Mouse (Mus musculus) adrenal gland, adult 8-10 months (tissue): ENCODE measurements around the gene Aldh2. TPM values are rescaled to one million over a fixed set of nuclear protein-coding genes. Genes with fewer than 3 reads are reported as not detected.
"Not testable (repeated sequence)": the region's sequence is repeated elsewhere in the genome, so short reads cannot be mapped to it uniquely, and the experiment has no call there.

Experiments used
- DNase-seq: peaks from one replicate; pipeline ENCODE4 v3.0.0; 2022
- total RNA-seq, 4 experiments: library from RNA; stranded (reverse); gene quantifications; 2 replicates each; pipeline ENCODE4 v1.2.4; 2022

The Aldh2 gene
- 1,000 to 10,000 TPM in 2 of 4 experiments, 100 to 1,000 TPM in 2; 881 to 2,723 (median 1,517) TPM for total RNA-seq

GRCm38 (mm10) chr5:121593451-121594401, at the start of gene Aldh2:
Gene Aldh2 (minus strand): TSS chr5:121593824.
- peak; percentile 87 for DNase-seq

GRCm38 (mm10) chr5:121639601-121640000, 46.0 kb upstream of the Aldh2 start:
- no peak for DNase-seq

GRCm38 (mm10) chr5:121637296-121637695, 43.7 kb upstream of the Aldh2 start:
- DNase-seq = no peak

GRCm38 (mm10) chr5:121634668-121635067, 41.0 kb upstream of the Aldh2 start:
- no peak for DNase-seq

- DNase-seq = no peak
Measured at GRCm38 (mm10) chr5:121632804-121633203, 39.2 kb upstream of the Aldh2 start.

GRCm38 (mm10) chr5:121631106-121631647, 37.6 kb upstream of the Aldh2 start:
- not testable (repeated sequence) for DNase-seq

- DNase-seq = peak; percentile 42
Measured at GRCm38 (mm10) chr5:121627871-121628270, 34.2 kb upstream of the Aldh2 start.

- DNase-seq = no peak
Measured at GRCm38 (mm10) chr5:121623241-121623640, 29.6 kb upstream of the Aldh2 start.

- no peak for DNase-seq
Measured at GRCm38 (mm10) chr5:121621102-121621501, 27.5 kb upstream of the Aldh2 start.

- DNase-seq = peak; percentile 75
Measured at GRCm38 (mm10) chr5:121618592-121619513, 25.2 kb upstream of the Aldh2 start, which contains the start of gene Acad12. Gene Acad12 (minus strand): TSS chr5:121618938.

GRCm38 (mm10) chr5:121614921-121615320, 21.3 kb upstream of the Aldh2 start:
- DNase-seq = not testable (repeated sequence)

- DNase-seq = no peak
Measured at GRCm38 (mm10) chr5:121612036-121612435, 18.4 kb upstream of the Aldh2 start.

- not testable (repeated sequence) for DNase-seq
Measured at GRCm38 (mm10) chr5:121609556-121610135, 16.0 kb upstream of the Aldh2 start.

- DNase-seq = peak; percentile 42
Measured at GRCm38 (mm10) chr5:121606151-121606550, 12.5 kb upstream of the Aldh2 start.

- not testable (repeated sequence) for DNase-seq
Measured at GRCm38 (mm10) chr5:121603815-121604214, 10.2 kb upstream of the Aldh2 start.

GRCm38 (mm10) chr5:121601547-121602299, 8.1 kb upstream of the Aldh2 start:
- DNase-seq = peak; percentile 85

- no peak for DNase-seq
Measured at GRCm38 (mm10) chr5:121598871-121599610, 5.4 kb upstream of the Aldh2 start.

GRCm38 (mm10) chr5:121597991-121598537, 4.4 kb upstream of the Aldh2 start:
- DNase-seq = no peak

GRCm38 (mm10) chr5:121597332-121597731, 3.7 kb upstream of the Aldh2 start:
- DNase-seq = no peak

GRCm38 (mm10) chr5:121596226-121596625, 2.6 kb upstream of the Aldh2 start:
- no peak for DNase-seq
